Mouse (Mus musculus): ENCODE measurements around the gene Pdzd8.

DNA sequence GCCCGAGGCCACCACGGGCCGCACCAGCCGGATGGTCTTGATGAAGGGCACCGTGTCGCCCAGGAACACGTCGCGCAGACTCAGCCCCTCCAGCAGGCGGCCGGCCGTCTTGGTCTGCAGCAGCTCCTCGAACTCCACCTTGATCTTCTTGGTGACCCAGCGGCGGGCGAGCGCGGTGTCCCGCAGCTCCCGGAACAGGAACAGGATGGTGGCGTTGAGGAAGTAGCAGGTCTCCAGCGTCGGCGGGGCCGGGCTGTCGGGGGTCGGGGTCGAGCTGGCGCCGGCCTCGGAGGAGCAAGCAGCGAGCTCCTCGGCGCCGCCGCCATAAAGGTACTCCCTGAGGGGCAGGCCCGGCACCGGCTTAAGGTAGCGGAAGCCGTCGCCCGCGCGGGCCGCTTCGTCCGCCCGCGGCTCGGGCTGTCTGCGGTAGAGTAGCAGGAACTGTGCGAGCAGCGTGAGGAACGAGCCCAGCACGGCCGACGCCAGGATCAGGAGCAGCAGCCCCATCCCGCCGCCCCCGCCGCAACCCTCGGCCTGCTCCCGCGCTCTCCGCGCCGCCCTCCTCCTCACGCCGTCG, 411 bp downstream of the Pdzd8 start:
- TF ChIP-seq CTCF (IDR thresholded peaks at IDR 0.05; ENCODE audit: low read depth, low read length) (no peak), POLR2A (IDR thresholded peaks at IDR 0.05; ENCODE audit: borderline replicate concordance, low read depth, low read length) (no peak)

All from bone marrow macrophage, adult 2 months (primary cell).